Mouse (Mus musculus): ENCODE measurements around the gene Dynlrb2. TPM values are rescaled to one million over a fixed set of nuclear protein-coding genes. Genes with fewer than 3 reads are reported as not detected.

Dynlrb2 gene
- polyA plus RNA-seq, 1 experiment from 2014 or later, result 0.68 TPM

GRCm38 (mm10) chr8:116484087-116484486 lies 20.7 kb upstream of the Dynlrb2 start:
- H3K27me3 ChIP-seq (ENCODE audit: control insufficient read depth, insufficient read depth, low read length), result peaks cover 51% of the 10 kb centered on the region
- H3K4me2 ChIP-seq, result no peak overlapping the region
- H3K4me1 ChIP-seq (ENCODE audit: control insufficient read depth, insufficient read depth, low read length), result no peaks in the 10 kb centered on the region
- H3K9me3 ChIP-seq (ENCODE audit: control insufficient read depth, low read length), result no peaks in the 10 kb centered on the region
- no peak for ATAC-seq (ENCODE audit: low FRiP score)
- H3K27ac ChIP-seq (ENCODE audit: low read depth, low read length), result no peak overlapping the region
- no peaks in the 10 kb centered on the region for H3K36me3 ChIP-seq (ENCODE audit: control insufficient read depth, insufficient read depth, low read length)
- no peak overlapping the region for H3K4me3 ChIP-seq (ENCODE audit: low read depth, low read length)
- peak; percentile 93 for DNase-seq (ENCODE audit: low spot score, missing footprints)
- WGBS, result 24% methylated on average over 2 of the region's 2 CpGs
- H3K9ac ChIP-seq (ENCODE audit: low read length), result no peak overlapping the region

- Histone ChIP-seq H3K27ac (ENCODE audit: low read depth, low read length) (no peak overlapping the region), H3K4me2 (no peak overlapping the region), H3K4me1 (ENCODE audit: control insufficient read depth, insufficient read depth, low read length) (no peaks in the 10 kb centered on the region), H3K36me3 (ENCODE audit: control insufficient read depth, insufficient read depth, low read length) (no peaks in the 10 kb centered on the region), H3K4me3 (ENCODE audit: low read depth, low read length) (no peak overlapping the region), H3K9ac (ENCODE audit: low read length) (no peak overlapping the region), H3K27me3 (ENCODE audit: control insufficient read depth, insufficient read depth, low read length) (peaks cover 24% of the 10 kb centered on the region), H3K9me3 (ENCODE audit: control insufficient read depth, low read length) (no peaks in the 10 kb centered on the region)
- no peak for DNase-seq (ENCODE audit: low spot score, missing footprints)
- ATAC-seq (ENCODE audit: low FRiP score), result no peak
- WGBS, result 81% methylated on average over 2 of the region's 2 CpGs
Measured at GRCm38 (mm10) chr8:116488546-116488945, 16.2 kb upstream of the Dynlrb2 start.

- no peak for DNase-seq (ENCODE audit: low spot score, missing footprints)
- WGBS, result 90% methylated on average over 7 of the region's 7 CpGs
- Histone ChIP-seq H3K36me3 (ENCODE audit: control insufficient read depth, insufficient read depth, low read length) (no peaks in the 10 kb centered on the region), H3K4me3 (ENCODE audit: low read depth, low read length) (no peak overlapping the region), H3K9ac (ENCODE audit: low read length) (no peak overlapping the region), H3K4me2 (no peak overlapping the region), H3K9me3 (ENCODE audit: control insufficient read depth, low read length) (no peaks in the 10 kb centered on the region), H3K4me1 (ENCODE audit: control insufficient read depth, insufficient read depth, low read length) (no peaks in the 10 kb centered on the region; the same call in 1 of the 2 replicates), H3K27me3 (ENCODE audit: control insufficient read depth, insufficient read depth, low read length) (no peaks in the 10 kb centered on the region), H3K27ac (ENCODE audit: low read depth, low read length) (no peak overlapping the region)
- ATAC-seq (ENCODE audit: low FRiP score), result no peak
Measured at GRCm38 (mm10) chr8:116500057-116500809, 4.5 kb upstream of the Dynlrb2 start.

GRCm38 (mm10) chr8:116508721-116509120 lies 3.9 kb downstream of the Dynlrb2 start:
- H3K36me3 ChIP-seq (ENCODE audit: control insufficient read depth, insufficient read depth, low read length), result no peaks in the 10 kb centered on the region
- H3K4me2 ChIP-seq, result no peak overlapping the region
- H3K4me3 ChIP-seq (ENCODE audit: low read depth, low read length), result no peak overlapping the region
- no peak for DNase-seq (ENCODE audit: low spot score, missing footprints)
- no peaks in the 10 kb centered on the region for H3K9me3 ChIP-seq (ENCODE audit: control insufficient read depth, low read length)
- no peaks in the 10 kb centered on the region for H3K27me3 ChIP-seq (ENCODE audit: control insufficient read depth, insufficient read depth, low read length)
- no peak overlapping the region for H3K9ac ChIP-seq (ENCODE audit: low read length)
- H3K4me1 ChIP-seq (ENCODE audit: control insufficient read depth, insufficient read depth, low read length), result no peaks in the 10 kb centered on the region; the same call in 1 of the 2 replicates
- WGBS, result 87% methylated on average over 5 of the region's 5 CpGs
- H3K27ac ChIP-seq (ENCODE audit: low read depth, low read length), result no peak overlapping the region
- ATAC-seq (ENCODE audit: low FRiP score), result no peak

GRCm38 (mm10) chr8:116509247-116509646 lies 4.5 kb downstream of the Dynlrb2 start:
- no peak overlapping the region for H3K4me3 ChIP-seq (ENCODE audit: low read depth, low read length)
- ATAC-seq (ENCODE audit: low FRiP score), result no peak

GRCm38 (mm10) chr8:116519676-116520075 lies 14.9 kb downstream of the Dynlrb2 start:
- Histone ChIP-seq H3K9ac (ENCODE audit: low read length) (no peak overlapping the region), H3K4me3 (ENCODE audit: low read depth, low read length) (no peak overlapping the region), H3K36me3 (ENCODE audit: control insufficient read depth, insufficient read depth, low read length) (no peaks in the 10 kb centered on the region), H3K27ac (ENCODE audit: low read depth, low read length) (no peak overlapping the region), H3K27me3 (ENCODE audit: control insufficient read depth, insufficient read depth, low read length) (no peaks in the 10 kb centered on the region), H3K4me2 (no peak overlapping the region), H3K9me3 (ENCODE audit: control insufficient read depth, low read length) (peaks cover 5% of the 10 kb centered on the region), H3K4me1 (ENCODE audit: control insufficient read depth, insufficient read depth, low read length) (no peaks in the 10 kb centered on the region)
- DNase-seq (ENCODE audit: low spot score, missing footprints) (no peak), ATAC-seq (ENCODE audit: low FRiP score) (no peak)
- WGBS, result 88% methylated on average over 5 of the region's 5 CpGs

More at GRCm38 (mm10) chr8:116509247-116509646, 4.5 kb downstream of the Dynlrb2 start:
- H3K4me2 ChIP-seq, result no peak overlapping the region
- H3K4me1 ChIP-seq (ENCODE audit: control insufficient read depth, insufficient read depth, low read length), result no peaks in the 10 kb centered on the region; the same call in 1 of the 2 replicates
- H3K27ac ChIP-seq (ENCODE audit: low read depth, low read length), result no peak overlapping the region
- no peak overlapping the region for H3K9ac ChIP-seq (ENCODE audit: low read length)
- H3K36me3 ChIP-seq (ENCODE audit: control insufficient read depth, insufficient read depth, low read length), result no peaks in the 10 kb centered on the region
- H3K27me3 ChIP-seq (ENCODE audit: control insufficient read depth, insufficient read depth, low read length), result no peaks in the 10 kb centered on the region
- DNase-seq (ENCODE audit: low spot score, missing footprints), result no peak
- 57% methylated on average over 3 of the region's 3 CpGs for WGBS
- no peaks in the 10 kb centered on the region for H3K9me3 ChIP-seq (ENCODE audit: control insufficient read depth, low read length)

GRCm38 (mm10) chr8:116521208-116521607 lies 16.4 kb downstream of the Dynlrb2 start:
- 88% methylated on average over 4 of the region's 4 CpGs for WGBS
- no peak overlapping the region for H3K4me2 ChIP-seq
- no peaks in the 10 kb centered on the region for H3K27me3 ChIP-seq (ENCODE audit: control insufficient read depth, insufficient read depth, low read length)
- no peak for DNase-seq (ENCODE audit: low spot score, missing footprints)
- no peak overlapping the region for H3K9ac ChIP-seq (ENCODE audit: low read length)
- no peaks in the 10 kb centered on the region for H3K4me1 ChIP-seq (ENCODE audit: control insufficient read depth, insufficient read depth, low read length)
- H3K9me3 ChIP-seq (ENCODE audit: control insufficient read depth, low read length), result peaks cover 5% of the 10 kb centered on the region
- no peaks in the 10 kb centered on the region for H3K36me3 ChIP-seq (ENCODE audit: control insufficient read depth, insufficient read depth, low read length)
- ATAC-seq (ENCODE audit: low FRiP score), result no peak
- no peak overlapping the region for H3K4me3 ChIP-seq (ENCODE audit: low read depth, low read length)
- H3K27ac ChIP-seq (ENCODE audit: low read depth, low read length), result no peak overlapping the region

- Histone ChIP-seq H3K27me3 (ENCODE audit: control insufficient read depth, insufficient read depth, low read length) (no peaks in the 10 kb centered on the region), H3K9ac (ENCODE audit: low read length) (no peak overlapping the region), H3K4me1 (ENCODE audit: control insufficient read depth, insufficient read depth, low read length) (no peaks in the 10 kb centered on the region), H3K36me3 (ENCODE audit: control insufficient read depth, insufficient read depth, low read length) (no peaks in the 10 kb centered on the region), H3K27ac (ENCODE audit: low read depth, low read length) (no peak overlapping the region), H3K9me3 (ENCODE audit: control insufficient read depth, low read length) (peaks cover 4% of the 10 kb centered on the region), H3K4me3 (ENCODE audit: low read depth, low read length) (no peak overlapping the region), H3K4me2 (no peak overlapping the region)
- ATAC-seq (ENCODE audit: low FRiP score) (no peak), DNase-seq (ENCODE audit: low spot score, missing footprints) (no peak)
- WGBS, result 83% methylated on average over 3 of the region's 3 CpGs
Measured at GRCm38 (mm10) chr8:116521641-116522040, 16.9 kb downstream of the Dynlrb2 start.

GRCm38 (mm10) chr8:116522104-116522767 lies 17.5 kb downstream of the Dynlrb2 start:
- H3K4me2 ChIP-seq, result no peak overlapping the region
- no peak for DNase-seq (ENCODE audit: low spot score, missing footprints)
- H3K9me3 ChIP-seq (ENCODE audit: control insufficient read depth, low read length), result no peaks in the 10 kb centered on the region; the same call in 1 of the 2 replicates
- H3K4me3 ChIP-seq (ENCODE audit: low read depth, low read length), result no peak overlapping the region
- ATAC-seq (ENCODE audit: low FRiP score), result no peak
- H3K4me1 ChIP-seq (ENCODE audit: control insufficient read depth, insufficient read depth, low read length), result no peaks in the 10 kb centered on the region
- 87% methylated on average over 11 of the region's 11 CpGs for WGBS
- H3K9ac ChIP-seq (ENCODE audit: low read length), result no peak overlapping the region
- H3K27me3 ChIP-seq (ENCODE audit: control insufficient read depth, insufficient read depth, low read length), result no peaks in the 10 kb centered on the region
- no peaks in the 10 kb centered on the region for H3K36me3 ChIP-seq (ENCODE audit: control insufficient read depth, insufficient read depth, low read length)
- H3K27ac ChIP-seq (ENCODE audit: low read depth, low read length), result no peak overlapping the region
